Mouse (Mus musculus) heart, embryonic 15.5 days (tissue): ENCODE measurements around the gene Ganc. TPM values are rescaled to one million over a fixed set of nuclear protein-coding genes. Genes with fewer than 3 reads are reported as not detected.

Experiments
- ATAC-seq: fragments of 200-750 bp; cut with Nextera tagmentation; replicated peaks from 2 replicates; pipeline ENCODE4 v1.8.0; 2017; ENCODE audit warnings: low read depth, moderate TSS enrichment; ENCODE audit not compliant: insufficient number of reproducible peaks, insufficient read depth, low FRiP score
- H3K27ac ChIP-seq: fragments of 300-500 bp; sonication (generic); 2 replicates; pipeline ENCODE4 v1.5.1; 2015; ENCODE audit warnings: mild to moderate bottlenecking, inconsistent platforms
- H3K27me3 ChIP-seq: fragments of 300-500 bp; sonication (generic); 2 replicates; pipeline ENCODE4 v1.6.1; 2015; ENCODE audit warnings: inconsistent platforms
- H3K36me3 ChIP-seq: fragments of 300-500 bp; sonication (generic); 2 replicates; pipeline ENCODE4 v1.6.1; 2015; ENCODE audit warnings: mild to moderate bottlenecking, inconsistent platforms
- H3K4me1 ChIP-seq: fragments of 300-500 bp; sonication (generic); replicated peaks from 2 replicates; pipeline ENCODE4 v1.6.1; 2015; ENCODE audit warnings: inconsistent platforms
- H3K4me2 ChIP-seq: fragments of 300-500 bp; sonication (generic); 2 replicates; pipeline ENCODE4 v1.6.1; 2015; ENCODE audit warnings: inconsistent platforms, mild to moderate bottlenecking, moderate library complexity
- H3K4me3 ChIP-seq: fragments of 300-500 bp; sonication (generic); 2 replicates; pipeline ENCODE4 v1.5.1; 2015; ENCODE audit warnings: mild to moderate bottlenecking, inconsistent platforms
- H3K9ac ChIP-seq: fragments of 300-500 bp; sonication (generic); 2 replicates; pipeline ENCODE4 v1.6.1; 2015; ENCODE audit warnings: mild to moderate bottlenecking, inconsistent platforms
- H3K9me3 ChIP-seq: fragments of 300-500 bp; sonication (generic); replicated peaks from 2 replicates; pipeline ENCODE4 v1.6.1; 2016; ENCODE audit warnings: inconsistent platforms
- WGBS: fragments of 180-500 bp; shearing (Covaris S2); methylation state at CpG from one replicate; pipeline ENCODE4 v1.1.7; 2015; ENCODE audit warnings: mixed read lengths; 5-methylcytosine and 5-hydroxymethylcytosine counted together
- polyA plus RNA-seq: library from polyadenylated mRNA; unstranded; fragments of >200 nt; fragmentation: Nextera tagmentation; extraction: Ambion mirVana; gene quantifications from 2 replicates; pipeline ENCODE4 v1.2.1, GENCODE M21; 2015

The Ganc gene
- polyA plus RNA-seq, 1 experiment from 2014 or later: 9.0 TPM

DNA sequence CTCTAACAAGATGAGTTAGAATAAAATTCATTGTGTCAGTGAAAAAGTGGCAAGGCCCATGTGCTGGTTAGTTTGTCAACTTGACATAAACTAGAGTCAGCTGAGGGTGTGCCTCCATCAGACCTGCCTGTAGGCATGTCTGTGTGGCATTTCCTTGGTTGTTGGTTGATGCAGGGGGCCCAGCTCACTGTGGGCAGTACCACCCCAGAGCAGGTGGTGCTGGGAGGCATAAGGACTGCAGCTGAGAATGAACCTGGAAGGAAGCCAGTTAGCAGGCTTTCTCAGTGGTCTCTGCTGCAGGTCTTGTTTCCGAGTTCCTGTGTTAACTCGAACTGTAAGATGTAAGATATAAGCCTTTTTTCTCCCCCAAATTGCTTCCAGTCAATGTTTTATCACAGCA lies 51.3 kb downstream of the Ganc start:
- Histone ChIP-seq H3K9me3 (no peaks in the 10 kb centered on the region), H3K9ac (no peak overlapping the region)
- WGBS: 72% methylated on average over 2 of the region's 2 CpGs

DNA sequence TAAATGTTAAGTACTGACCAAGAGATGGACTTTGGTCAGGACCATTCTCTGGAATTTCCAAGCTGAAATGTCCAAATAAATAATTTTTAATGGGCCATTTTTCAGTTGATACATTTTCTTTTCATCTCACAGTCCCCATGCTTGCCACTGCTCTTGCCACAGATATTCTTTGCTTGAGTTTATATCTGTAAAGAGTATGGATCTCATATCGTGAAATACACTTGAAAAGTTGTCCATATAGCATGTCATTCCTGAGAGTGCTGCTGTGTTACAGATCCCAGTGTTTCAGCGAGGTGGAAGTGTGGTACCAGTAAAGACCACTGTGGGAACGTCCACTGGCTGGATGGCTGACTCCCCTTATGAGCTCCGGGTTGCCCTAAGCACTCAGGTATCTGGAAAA lies 52.0 kb downstream of the Ganc start, which contains the start of gene Capn3:
Gene Capn3 (plus strand): TSS at position 301 of the 400 bp plus-strand sequence.
- no peak for ATAC-seq
- no peak within 1 kb of the TSS for H3K9ac ChIP-seq

More for the DNA sequence above, 51.3 kb downstream of the Ganc start:
- Histone ChIP-seq H3K36me3 (no peaks in the 10 kb centered on the region), H3K27ac (no peak overlapping the region), H3K27me3 (no peaks in the 10 kb centered on the region), H3K4me1 (no peaks in the 10 kb centered on the region), H3K4me3 (no peak overlapping the region), H3K4me2 (no peak overlapping the region)
- no peak for ATAC-seq

DNA sequence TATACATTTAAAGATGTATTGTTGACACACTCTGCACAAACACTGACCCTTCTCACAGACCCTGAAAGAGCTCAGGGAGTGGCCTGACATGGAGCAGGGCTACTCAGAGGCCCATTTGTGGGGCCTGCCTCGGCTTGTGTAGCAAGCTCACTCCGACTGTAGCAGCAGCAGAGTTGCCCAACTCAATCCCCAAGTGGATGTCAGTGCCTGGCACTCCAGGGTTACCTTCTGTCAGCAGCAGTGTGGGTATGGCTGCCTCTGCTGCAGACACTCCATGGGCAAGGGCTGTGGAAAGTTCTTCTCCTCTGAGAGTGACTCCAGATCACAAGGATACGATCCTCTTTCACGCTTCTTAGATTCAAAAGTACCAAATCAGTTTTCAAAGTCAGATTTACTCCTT lies 56.5 kb downstream of the Ganc start:
- H3K4me2 ChIP-seq: no peak overlapping the region
- H3K4me3 ChIP-seq: no peak overlapping the region
- H3K27ac ChIP-seq: no peak overlapping the region
- peaks cover 14% of the 10 kb centered on the region for H3K4me1 ChIP-seq
- WGBS: 79% methylated on average over 4 of the region's 4 CpGs
- H3K9me3 ChIP-seq: no peaks in the 10 kb centered on the region
- ATAC-seq: no peak
- H3K36me3 ChIP-seq: no peaks in the 10 kb centered on the region
- no peaks in the 10 kb centered on the region for H3K27me3 ChIP-seq
- no peak overlapping the region for H3K9ac ChIP-seq

More for the DNA sequence above, 52.0 kb downstream of the Ganc start, which contains the start of gene Capn3:
- Histone ChIP-seq H3K27ac (no peak within 1 kb of the TSS), H3K27me3 (no peaks in the 10 kb centered on the region), H3K4me2 (no peak within 1 kb of the TSS), H3K9me3 (no peaks in the 10 kb centered on the region), H3K36me3 (no peaks in the 10 kb centered on the region), H3K4me3 (no peak within 1 kb of the TSS), H3K4me1 (no peaks in the 10 kb centered on the region)
- 71% methylated on average over 4 of the region's 4 CpGs for WGBS

DNA sequence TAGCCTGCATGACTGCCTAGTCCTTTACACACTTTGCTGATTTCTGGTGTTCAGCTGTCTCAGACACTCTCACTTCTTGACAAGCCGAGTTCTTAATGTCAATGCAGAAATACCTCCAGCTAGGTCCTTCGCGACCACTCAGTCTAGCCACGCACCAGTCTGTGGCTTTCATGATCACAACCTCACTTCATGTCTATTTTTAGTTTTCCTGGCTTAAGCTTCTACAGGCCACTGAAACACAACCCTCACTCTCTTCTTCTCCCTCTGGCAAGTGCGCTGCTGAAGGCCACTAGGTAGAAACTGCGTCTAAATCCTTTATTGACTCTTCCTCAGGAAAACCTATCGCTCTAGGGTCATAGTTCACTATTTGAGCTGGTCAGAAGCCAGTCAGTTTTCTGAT lies 59.6 kb downstream of the Ganc start:
- no peaks in the 10 kb centered on the region for H3K36me3 ChIP-seq
- H3K27ac ChIP-seq: peak overlapping the region; percentile 23
- H3K4me3 ChIP-seq: no peak overlapping the region
- no peak overlapping the region for H3K9ac ChIP-seq
- ATAC-seq: no peak
- H3K9me3 ChIP-seq: no peaks in the 10 kb centered on the region
- H3K4me1 ChIP-seq: peaks cover 14% of the 10 kb centered on the region
- H3K27me3 ChIP-seq: no peaks in the 10 kb centered on the region
- no peak overlapping the region for H3K4me2 ChIP-seq
- WGBS: 34% methylated on average over 7 of the region's 7 CpGs

DNA sequence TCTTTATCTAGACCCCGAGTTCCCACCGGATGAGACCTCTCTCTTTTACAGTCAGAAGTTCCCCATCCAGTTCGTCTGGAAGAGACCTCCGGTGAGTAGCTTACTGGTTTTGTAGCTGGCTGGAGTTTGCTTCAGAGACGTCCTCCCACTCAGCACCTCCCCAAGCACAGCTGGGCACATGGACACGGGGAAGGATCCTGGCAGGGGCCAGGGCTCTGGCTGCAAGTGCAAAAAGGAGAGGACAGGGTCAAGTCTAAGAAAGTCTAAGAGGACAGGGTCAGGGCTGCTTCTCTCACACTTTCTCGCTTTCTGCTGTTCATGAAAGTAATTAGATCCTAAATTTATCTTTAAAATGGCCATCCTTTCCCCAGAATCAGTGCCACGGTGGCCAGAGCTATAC lies 60.4 kb downstream of the Ganc start:
- 73% methylated on average over 8 of the region's 8 CpGs for WGBS
- Histone ChIP-seq H3K4me2 (no peak overlapping the region), H3K36me3 (no peaks in the 10 kb centered on the region), H3K4me3 (no peak overlapping the region), H3K4me1 (peaks cover 14% of the 10 kb centered on the region), H3K9me3 (no peaks in the 10 kb centered on the region), H3K27me3 (no peaks in the 10 kb centered on the region), H3K27ac (no peak overlapping the region), H3K9ac (no peak overlapping the region)
- no peak for ATAC-seq

DNA sequence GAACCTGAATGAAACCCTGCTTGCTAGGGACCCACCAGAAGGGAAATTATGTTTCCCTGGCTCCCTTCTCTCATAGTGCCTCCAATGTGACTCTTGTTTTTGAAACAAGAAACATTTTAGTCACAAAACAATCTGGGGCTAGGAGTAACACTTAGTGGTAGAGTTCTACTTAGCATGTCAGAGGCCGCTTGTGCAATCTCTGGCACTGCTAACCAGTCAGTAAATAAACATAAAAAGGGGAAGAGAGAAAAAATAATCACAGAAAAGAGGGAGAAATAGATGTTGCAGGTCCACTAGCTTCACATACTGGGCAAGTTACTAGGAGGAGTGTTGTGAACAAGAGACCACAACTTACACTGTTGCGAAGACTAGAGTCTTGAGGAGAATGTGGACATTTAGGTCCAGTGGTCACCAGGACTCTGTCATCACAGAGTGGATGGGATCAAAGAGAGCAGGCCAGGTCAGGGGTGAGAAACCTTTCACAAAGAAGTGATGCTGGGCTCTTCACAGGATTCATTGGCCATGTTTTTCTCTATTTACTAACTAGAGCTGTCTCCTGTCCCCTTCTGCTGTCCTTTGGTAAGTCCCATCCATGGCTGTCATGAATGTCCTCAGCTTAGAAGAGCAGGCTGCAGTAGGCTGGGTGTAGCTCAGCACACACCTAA lies 61.2 kb downstream of the Ganc start:
- ATAC-seq: no peak
- WGBS: 83% methylated on average over 2 of the region's 2 CpGs
- H3K4me2 ChIP-seq: no peak overlapping the region
- peaks cover 14% of the 10 kb centered on the region for H3K4me1 ChIP-seq
- no peak overlapping the region for H3K9ac ChIP-seq
- H3K36me3 ChIP-seq: no peaks in the 10 kb centered on the region
- H3K27ac ChIP-seq: no peak overlapping the region
- H3K27me3 ChIP-seq: no peaks in the 10 kb centered on the region
- H3K4me3 ChIP-seq: no peak overlapping the region
- no peaks in the 10 kb centered on the region for H3K9me3 ChIP-seq

DNA sequence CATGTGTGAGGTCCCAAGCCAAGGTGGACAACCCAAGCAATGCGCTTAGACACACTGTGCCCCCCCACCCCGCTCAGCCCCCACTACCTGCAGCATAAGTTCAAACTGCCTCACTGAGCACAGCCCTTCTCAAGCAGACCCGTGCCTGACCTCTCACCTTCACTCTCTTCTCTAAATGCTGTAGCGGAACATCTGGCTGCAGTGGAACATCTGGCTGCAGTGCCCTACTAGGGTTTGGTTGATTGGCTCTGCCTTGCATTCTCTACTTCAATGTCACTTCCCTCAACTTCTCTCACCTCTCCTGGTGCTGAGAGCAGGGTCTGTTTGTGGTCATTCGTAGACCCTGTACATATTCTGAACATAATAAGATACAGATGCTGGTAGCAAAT lies 61.7 kb downstream of the Ganc start:
- Histone ChIP-seq H3K4me3 (no peak overlapping the region), H3K27ac (no peak overlapping the region), H3K9ac (no peak overlapping the region), H3K36me3 (no peaks in the 10 kb centered on the region), H3K4me2 (no peak overlapping the region), H3K9me3 (no peaks in the 10 kb centered on the region), H3K4me1 (peaks cover 14% of the 10 kb centered on the region), H3K27me3 (no peaks in the 10 kb centered on the region)
- WGBS: 75% methylated on average over 5 of the region's 5 CpGs
- no peak for ATAC-seq

DNA sequence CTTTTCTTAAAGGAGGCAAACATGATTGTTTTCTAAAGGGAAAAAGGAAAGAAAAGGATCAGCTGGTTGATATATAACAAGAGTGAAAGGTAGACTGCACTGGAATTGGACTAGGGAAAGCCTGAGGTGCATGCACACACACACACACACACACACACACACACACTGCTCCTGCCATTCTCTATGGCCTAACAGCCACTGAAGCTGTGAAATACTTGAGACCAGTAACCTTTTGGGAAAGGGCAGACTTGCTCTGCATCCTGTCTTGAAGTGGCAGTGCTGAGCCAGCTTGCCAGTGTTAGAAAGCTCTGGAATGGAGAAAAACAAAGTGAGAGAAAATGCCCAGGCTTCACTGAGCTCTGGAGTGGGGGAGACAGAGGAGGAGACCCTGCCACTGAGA lies 64.3 kb downstream of the Ganc start:
- H3K27me3 ChIP-seq: no peaks in the 10 kb centered on the region
- H3K4me2 ChIP-seq: no peak overlapping the region
- no peaks in the 10 kb centered on the region for H3K9me3 ChIP-seq
- H3K4me3 ChIP-seq: no peak overlapping the region
- no peak overlapping the region for H3K27ac ChIP-seq
- no peak overlapping the region for H3K9ac ChIP-seq
- ATAC-seq: no peak
- H3K4me1 ChIP-seq: peaks cover 10% of the 10 kb centered on the region
- H3K36me3 ChIP-seq: no peaks in the 10 kb centered on the region

DNA sequence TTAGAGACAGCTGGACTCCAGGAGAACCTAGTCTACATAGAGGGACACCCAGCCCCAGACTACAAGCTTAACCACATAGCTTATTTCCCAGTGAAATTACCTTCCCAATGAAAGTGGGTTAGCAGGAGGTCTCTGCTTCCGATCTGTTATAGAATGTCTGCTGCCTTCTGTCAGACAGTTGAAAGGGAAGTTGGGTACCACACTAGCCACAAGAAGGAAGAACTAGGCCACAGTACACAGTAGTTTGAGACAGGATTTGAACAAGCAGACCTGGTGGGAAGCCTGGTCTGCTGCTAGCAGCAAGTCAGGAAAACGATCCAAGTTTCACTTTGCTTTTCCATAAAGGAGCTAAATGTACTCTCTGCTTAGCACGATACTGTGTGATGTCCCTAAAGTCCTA lies 65.5 kb downstream of the Ganc start:
- Histone ChIP-seq H3K4me3 (no peak overlapping the region), H3K4me2 (no peak overlapping the region), H3K36me3 (no peaks in the 10 kb centered on the region), H3K27ac (no peak overlapping the region), H3K9me3 (no peaks in the 10 kb centered on the region), H3K27me3 (no peaks in the 10 kb centered on the region), H3K9ac (no peak overlapping the region), H3K4me1 (no peaks in the 10 kb centered on the region)
- ATAC-seq: no peak
- WGBS: 78% methylated on average over 3 of the region's 3 CpGs

DNA sequence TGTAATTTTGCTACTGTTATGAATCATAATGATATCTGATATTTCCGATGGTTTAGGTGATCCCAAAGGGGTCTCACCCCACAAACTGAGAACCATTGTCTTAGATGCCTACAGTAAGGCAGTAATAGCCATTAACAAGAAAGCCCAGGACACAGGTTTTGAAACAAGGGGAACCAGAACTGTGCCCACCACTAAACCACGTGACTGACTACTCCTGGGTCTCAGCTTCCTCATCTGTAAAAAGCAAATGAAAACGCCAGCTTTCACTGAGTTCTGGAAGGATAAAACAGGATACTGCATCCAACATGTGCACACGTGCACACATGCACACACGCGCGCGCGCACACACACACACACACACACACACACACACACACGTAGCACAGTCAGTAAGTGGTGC lies 66.0 kb downstream of the Ganc start:
- Histone ChIP-seq H3K4me3 (no peak overlapping the region), H3K4me2 (no peak overlapping the region), H3K9me3 (no peaks in the 10 kb centered on the region), H3K9ac (no peak overlapping the region), H3K36me3 (no peaks in the 10 kb centered on the region), H3K27ac (no peak overlapping the region), H3K4me1 (no peaks in the 10 kb centered on the region), H3K27me3 (no peaks in the 10 kb centered on the region)
- 87% methylated on average over 10 of the region's 10 CpGs for WGBS
- no peak for ATAC-seq

DNA sequence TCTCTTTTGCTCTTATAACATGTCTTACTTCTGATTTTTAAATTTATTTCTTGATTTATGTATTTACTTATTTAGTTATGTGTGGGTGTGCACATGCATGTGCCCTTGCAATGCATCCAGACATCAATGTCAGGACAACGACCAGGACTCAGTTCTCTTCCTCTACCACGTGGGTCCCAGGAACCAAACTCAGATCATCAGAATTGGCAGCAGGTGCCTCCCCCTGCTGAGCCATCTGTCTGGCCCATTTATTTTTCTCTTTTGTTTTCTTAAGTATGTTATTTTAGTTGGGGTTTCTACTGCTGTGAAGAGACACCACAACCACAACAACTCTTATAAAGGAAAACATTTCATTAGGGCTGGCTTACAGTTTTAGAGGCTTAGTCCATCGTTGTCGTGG lies 67.2 kb downstream of the Ganc start:
- no peaks in the 10 kb centered on the region for H3K27me3 ChIP-seq
- no peak overlapping the region for H3K4me3 ChIP-seq
- WGBS: 76% methylated on average over 4 of the region's 4 CpGs
- H3K36me3 ChIP-seq: no peaks in the 10 kb centered on the region
- no peak overlapping the region for H3K9ac ChIP-seq
- no peak overlapping the region for H3K4me2 ChIP-seq
- no peaks in the 10 kb centered on the region for H3K4me1 ChIP-seq
- ATAC-seq: no peak
- H3K27ac ChIP-seq: no peak overlapping the region
- H3K9me3 ChIP-seq: no peaks in the 10 kb centered on the region

DNA sequence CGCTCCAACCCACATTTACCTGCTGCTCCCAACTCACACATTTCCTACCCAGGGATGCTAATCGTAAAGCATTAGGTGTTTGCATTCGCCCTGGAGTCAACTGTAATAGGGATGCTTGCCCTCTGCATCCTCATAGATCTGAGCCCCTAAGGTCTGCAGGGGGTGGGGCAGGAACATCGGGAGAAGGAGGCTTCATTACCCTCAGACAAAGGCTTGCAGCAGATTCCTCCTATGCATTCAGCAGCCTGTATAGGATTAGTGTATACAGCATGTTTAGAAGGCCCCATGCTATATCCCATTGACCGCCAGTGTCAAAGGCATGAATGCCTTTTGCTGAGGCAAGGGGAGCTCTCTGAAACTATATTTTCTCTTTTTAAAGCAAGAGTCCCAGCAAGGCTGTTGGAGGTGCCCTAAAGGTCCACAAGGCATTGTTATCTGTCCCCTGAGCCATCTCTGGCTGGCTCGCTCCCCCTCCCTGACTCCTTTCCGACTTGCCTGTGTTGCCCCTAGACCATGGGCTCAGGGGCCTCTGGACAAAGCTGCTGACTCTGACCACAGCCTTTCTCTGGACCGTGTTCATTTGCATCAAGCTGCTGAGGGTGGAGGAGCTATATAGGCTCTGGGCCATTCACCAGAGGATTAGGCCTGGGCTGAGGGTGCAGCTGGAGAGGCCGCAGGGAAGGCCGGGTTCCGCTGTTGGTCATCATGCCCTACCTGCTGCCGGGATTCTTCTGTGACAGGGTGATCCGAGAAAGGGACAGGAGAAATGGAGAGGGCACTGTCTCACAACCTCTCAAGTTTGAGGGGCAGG lies 72.8 kb downstream of the Ganc start:
- Histone ChIP-seq H3K4me3 (no peak overlapping the region), H3K9me3 (no peaks in the 10 kb centered on the region), H3K4me2 (no peak overlapping the region), H3K4me1 (no peaks in the 10 kb centered on the region), H3K27me3 (no peaks in the 10 kb centered on the region), H3K27ac (no peak overlapping the region), H3K9ac (no peak overlapping the region), H3K36me3 (no peaks in the 10 kb centered on the region)
- ATAC-seq: no peak
- 78% methylated on average over 13 of the region's 13 CpGs for WGBS
